Mouse (Mus musculus) ES-CJ7 (cell line): ENCODE data around the gene Pcnx2.

Experiments used
- DNase-seq: peaks from one replicate; pipeline ENCODE4 v3.0.0; 2011; ENCODE audit warnings: low read depth, low spot score

Gene Pcnx2

DNA sequence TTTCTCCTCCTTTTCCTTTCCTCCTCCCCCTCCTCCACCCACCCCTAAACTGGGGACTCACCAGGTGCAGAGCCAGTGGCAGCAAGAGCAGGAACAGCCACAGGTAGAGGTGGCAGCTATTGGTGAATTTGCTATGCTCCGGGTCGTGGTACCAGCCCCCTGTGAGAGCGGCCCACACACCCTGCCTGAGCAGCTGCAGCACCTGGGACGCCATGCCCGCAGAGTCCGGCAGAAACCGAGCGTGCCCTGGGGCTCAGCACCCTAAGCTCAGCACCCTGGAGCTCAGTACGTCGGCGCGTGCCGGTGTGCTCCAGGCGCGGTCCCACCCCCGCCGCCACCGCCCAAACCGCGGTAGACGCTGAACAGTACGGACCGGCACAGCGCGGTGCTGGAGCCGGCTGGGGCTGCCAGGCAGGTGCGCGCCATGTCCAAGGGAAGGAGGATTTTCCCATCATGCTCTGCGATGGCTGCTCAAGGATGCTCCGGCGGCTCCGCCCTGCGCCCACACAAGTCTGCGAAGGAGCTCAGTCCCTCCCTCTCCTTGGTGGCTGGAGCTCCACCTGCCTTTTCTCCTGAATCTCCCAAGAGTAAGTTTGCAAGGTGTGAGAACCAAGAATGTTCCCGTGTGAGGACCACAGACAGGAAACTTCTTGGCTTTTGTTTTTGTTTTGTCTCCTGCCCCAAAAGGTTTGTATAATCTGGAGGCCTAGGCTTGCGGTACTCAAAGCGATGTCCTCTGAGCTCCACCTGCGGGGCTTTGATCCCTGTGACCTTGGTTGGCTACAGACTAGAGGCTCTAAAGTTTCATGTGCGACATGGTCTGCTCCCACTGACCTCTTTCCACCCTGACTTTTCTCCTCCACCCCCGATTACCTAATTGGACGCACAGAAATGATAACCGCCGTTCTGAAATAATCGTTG, at the start of gene Pcnx2:
Gene Pcnx2 (minus strand): TSS at position 450 of the 921 bp plus-strand sequence.
- DNase-seq: peak; percentile 77

DNA sequence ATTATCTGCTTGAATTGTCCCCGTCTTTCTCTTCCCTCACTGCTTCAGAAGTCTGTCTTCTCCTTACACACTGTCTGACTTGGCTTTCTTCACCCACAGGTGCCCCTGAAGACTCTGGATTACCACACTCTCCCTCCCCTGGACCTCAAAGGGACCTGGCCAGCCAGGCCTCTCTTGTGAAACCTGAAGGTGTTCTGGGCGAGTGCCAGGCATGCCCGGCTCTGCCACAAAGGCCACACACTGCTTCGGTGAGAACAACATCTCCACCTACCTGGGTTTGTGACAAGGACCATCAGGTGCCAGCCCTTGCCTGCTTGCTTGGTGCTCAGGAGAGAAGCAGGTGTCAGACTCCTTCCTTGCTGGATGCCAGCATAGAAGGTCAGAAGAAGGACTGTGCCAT, 46.4 kb upstream of the Pcnx2 start:
- DNase-seq: no peak

DNA sequence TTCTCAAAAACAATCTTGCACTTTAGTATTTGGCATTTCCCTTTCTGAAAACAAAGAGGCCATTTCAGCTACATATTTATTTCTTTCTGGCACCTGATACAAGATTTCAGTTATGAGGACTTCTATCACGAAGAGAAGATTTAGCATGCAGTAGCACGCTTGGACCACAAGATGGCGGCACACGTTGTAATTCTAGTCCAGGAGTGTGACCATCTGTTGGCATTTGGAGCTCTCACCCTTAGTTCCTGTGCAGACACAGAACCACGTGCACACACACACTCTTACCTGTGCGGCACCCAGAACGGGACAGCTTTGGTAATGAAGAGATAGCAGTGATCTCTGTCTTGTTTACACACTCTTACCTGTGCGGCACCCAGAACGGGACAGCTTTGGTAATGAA, 37.5 kb upstream of the Pcnx2 start:
- peak; percentile 80 for DNase-seq

DNA sequence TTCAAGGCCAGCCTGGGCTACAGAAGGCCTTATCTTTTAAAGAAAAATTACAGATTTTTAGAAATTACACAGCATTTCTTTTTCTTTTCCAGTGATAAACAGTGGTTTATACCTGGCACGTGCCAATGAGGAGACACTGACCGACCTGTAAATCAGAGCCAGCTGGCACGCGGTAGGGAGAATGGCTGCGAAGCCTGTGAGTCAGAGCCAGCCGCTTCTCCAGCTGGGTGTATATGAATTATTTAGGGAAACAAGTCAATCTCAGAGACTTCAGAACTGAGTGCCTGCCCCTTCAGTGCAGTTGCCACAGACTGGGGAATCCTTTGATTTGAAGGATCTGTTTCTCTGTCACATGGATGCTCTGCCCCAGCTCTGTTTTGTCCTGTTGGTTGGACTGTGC, 33.7 kb upstream of the Pcnx2 start:
- DNase-seq: no peak

- DNase-seq: no peak
Observed at GRCm38 (mm10) chr8:125930276-125931046, 32.3 kb upstream of the Pcnx2 start.

DNA sequence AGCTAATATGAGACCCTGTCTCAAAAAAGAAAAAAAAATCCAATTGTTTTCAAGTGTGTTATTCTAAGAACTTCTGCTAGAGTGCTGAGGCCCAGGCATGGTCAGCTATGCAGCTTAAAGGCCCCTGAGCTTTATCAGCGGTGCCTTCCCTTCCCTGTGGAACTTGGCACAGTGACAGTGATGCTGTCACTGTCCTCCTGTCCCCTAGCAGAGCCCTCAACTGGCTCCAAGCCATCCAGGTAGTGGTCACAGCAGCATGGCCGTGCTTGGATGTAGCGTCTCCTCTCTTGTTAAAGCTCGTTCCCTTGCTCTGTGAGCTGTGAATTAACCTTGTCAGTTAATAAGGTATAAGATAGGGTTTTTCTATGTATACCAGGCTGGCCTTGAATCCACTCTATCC, 28.5 kb upstream of the Pcnx2 start:
- DNase-seq: no peak

- no peak for DNase-seq
Observed at GRCm38 (mm10) chr8:125922333-125922732, 24.2 kb upstream of the Pcnx2 start.

DNA sequence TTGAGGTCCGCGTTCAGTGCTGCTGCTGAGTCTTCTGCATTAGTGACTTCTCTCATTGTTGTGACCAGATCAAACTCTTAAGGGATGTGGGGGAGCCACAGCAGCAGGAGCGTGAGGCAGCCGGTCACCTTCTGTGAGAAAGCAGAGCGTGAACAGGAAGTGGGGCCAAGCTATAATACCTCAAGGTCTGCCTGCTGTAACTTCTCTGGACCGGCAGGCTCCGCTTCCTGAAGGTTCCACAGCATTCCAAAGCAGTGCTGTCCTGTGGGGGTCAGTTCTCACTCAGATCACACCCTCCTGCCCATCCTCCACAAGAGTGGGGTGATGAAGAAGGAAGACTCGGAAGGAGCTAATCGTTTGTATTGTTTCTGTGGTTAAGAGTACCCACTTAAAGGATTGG, 22.6 kb upstream of the Pcnx2 start:
- no peak for DNase-seq

GRCm38 (mm10) chr8:125920281-125920680, 22.2 kb upstream of the Pcnx2 start:
- DNase-seq: no peak

DNA sequence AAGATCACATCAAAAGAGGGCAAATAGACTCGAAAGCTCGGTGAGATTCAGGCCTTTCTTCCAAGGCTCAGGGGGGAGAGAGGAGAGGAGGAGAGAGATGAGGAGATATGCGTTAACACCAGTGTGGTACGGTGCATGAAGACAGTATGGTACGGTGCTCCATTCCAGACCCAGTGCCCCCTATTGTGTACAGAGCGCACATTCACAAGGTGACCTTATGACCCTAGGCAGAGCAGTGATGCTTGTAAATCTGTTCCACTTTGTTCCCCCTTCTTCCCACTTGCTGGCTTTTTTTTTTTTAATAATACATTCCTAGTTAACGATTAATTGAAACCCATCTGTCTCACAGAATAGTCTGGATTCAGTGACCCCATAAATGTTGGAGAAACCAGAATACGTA, 21.4 kb upstream of the Pcnx2 start:
- no peak for DNase-seq

GRCm38 (mm10) chr8:125918719-125919118, 20.6 kb upstream of the Pcnx2 start:
- no peak for DNase-seq

- peak; percentile 32 for DNase-seq
Observed at GRCm38 (mm10) chr8:125917013-125917412, 18.9 kb upstream of the Pcnx2 start.

DNA sequence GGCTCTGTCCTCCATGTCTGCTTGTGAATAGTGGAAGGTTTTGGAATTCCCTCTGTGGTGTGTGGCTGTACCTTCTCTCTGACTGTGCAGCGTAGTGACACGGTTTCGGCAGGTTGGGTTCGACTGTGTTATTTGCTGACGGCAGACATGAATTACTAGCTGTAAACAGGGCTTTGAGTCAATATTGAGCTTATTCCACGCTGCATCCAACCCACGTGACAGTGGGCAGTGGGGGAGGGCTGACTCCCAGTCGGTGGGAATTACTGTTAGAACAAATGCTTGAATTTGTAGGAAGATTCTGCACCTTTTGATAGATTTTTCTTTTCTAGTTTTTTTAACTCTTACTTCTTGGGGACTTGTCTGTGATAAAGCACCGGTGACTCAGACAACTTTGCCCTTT, 16.3 kb upstream of the Pcnx2 start:
- no peak for DNase-seq

DNA sequence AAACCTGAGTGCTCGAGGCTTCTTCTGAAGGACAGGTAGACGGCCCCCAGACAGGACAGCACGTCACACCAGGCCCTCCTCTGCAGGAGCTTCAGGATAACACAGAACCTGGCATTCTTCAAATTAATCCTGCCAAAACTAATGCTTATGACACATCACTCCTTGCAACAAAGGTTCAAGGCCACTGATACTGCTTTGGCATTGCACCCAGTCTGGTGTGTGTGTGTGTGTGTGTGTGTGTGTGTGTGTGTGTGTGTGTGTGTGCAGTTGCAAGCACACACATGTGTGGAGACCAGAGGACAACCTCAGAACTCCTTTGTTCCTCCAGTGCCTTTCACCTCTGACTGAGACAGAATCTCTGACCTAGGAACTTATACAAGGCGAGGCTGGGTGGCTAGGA, 15.1 kb upstream of the Pcnx2 start:
- DNase-seq: no peak

GRCm38 (mm10) chr8:125911229-125911580, 13.1 kb upstream of the Pcnx2 start:
- DNase-seq: no peak

- no peak for DNase-seq
Observed at GRCm38 (mm10) chr8:125910365-125911228, 12.5 kb upstream of the Pcnx2 start, which contains the start of gene Map3k21. TSS of gene Map3k21 (plus strand) at chr8:125910450.

DNA sequence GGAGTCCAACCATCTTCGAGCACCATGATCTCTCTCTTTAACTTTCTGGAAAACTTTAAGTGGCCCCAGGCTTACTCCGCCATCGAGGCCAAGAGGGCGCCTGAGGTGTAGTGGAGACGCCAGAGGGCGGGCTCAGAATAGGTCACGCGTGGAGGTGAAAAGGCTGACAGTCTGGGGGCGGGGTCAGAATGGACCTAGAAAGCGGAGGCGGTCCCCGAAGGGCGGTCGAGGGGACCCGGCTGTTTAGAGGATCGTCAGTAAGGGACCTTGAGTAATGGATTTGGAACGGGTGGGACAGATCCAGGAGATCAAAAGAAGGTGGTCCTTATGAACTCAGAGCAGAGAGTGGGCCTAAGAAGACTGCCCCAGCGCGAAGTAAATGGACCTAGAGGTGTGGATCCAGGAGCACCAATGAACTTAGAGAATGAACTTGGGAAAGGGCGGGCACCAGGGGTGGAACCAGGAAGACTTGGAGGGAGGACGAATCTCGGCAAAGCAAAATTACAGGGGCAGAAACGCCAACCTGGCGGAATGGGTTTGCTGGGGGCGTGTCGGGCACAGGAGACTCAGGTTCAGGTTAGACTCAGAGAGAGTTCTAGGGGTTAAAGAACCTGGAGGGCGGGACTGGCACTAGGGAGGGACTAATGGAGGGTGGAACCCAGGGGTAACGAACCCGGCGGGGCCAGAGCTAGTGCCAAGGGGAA, 11.7 kb upstream of the Pcnx2 start:
- DNase-seq: peak; percentile 69

DNA sequence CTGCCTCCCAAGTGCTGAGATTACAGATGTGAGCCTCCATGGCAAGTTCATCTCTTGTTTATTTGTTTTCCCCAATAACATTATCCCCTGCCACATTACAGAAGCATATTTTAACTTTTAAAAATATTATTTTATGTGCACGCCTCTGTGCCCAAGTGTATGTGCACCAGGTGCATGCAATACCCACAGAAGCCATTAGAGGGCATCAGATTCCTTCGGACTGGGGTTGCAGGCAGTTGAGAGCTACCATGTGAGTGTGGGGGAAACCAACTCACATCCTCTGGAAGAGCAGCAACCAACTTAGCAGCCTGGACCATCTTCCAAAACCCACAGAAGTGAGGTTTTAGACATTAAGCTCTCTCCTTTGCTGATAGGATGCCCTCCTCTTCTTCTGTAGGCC, 9.2 kb upstream of the Pcnx2 start:
- peak; percentile 66 for DNase-seq

GRCm38 (mm10) chr8:125905341-125905740, 7.2 kb upstream of the Pcnx2 start:
- no peak for DNase-seq

- no peak for DNase-seq
Observed at GRCm38 (mm10) chr8:125902521-125902920, 4.4 kb upstream of the Pcnx2 start.

GRCm38 (mm10) chr8:125901167-125901566, 3.0 kb upstream of the Pcnx2 start:
- no peak for DNase-seq
